Mouse (Mus musculus) midbrain, embryonic 16.5 days (tissue): ENCODE measurements around the gene Casc3. TPM values are rescaled to one million over a fixed set of nuclear protein-coding genes. Genes with fewer than 3 reads are reported as not detected.

ENCODE experiments used
- ATAC-seq: fragments of 200-750 bp; cut with Nextera tagmentation; 2 replicates; pipeline ENCODE4 v1.8.0; 2017; ENCODE audit warnings: moderate TSS enrichment
- H3K27ac ChIP-seq: fragments of 300-500 bp; sonication (generic); 2 replicates; pipeline ENCODE4 v1.5.1; 2014; ENCODE audit warnings: mild to moderate bottlenecking, low read length, mixed read lengths
- H3K27me3 ChIP-seq: fragments of 300-500 bp; sonication (generic); 2 replicates; pipeline ENCODE4 v1.6.1; 2014; ENCODE audit warnings: low read depth, low read length, mixed read lengths; ENCODE audit not compliant: control insufficient read depth, insufficient read depth
- H3K36me3 ChIP-seq: fragments of 300-500 bp; sonication (generic); 2 replicates; pipeline ENCODE4 v1.6.1; 2014; ENCODE audit warnings: mild to moderate bottlenecking, low read length, moderate library complexity, mixed read lengths; ENCODE audit not compliant: control insufficient read depth, insufficient read depth
- H3K4me1 ChIP-seq: fragments of 300-500 bp; sonication (generic); 2 replicates; pipeline ENCODE4 v1.6.1; 2014; ENCODE audit warnings: mild to moderate bottlenecking, low read length, mixed read lengths; ENCODE audit not compliant: control insufficient read depth, insufficient read depth
- H3K4me2 ChIP-seq: fragments of 300-500 bp; sonication (generic); 2 replicates; pipeline ENCODE4 v1.6.1; 2014; ENCODE audit warnings: mild to moderate bottlenecking, low read length, mixed read lengths
- H3K4me3 ChIP-seq: fragments of 300-500 bp; sonication (generic); 2 replicates; pipeline ENCODE4 v1.5.1; 2014; ENCODE audit warnings: low read depth, mild to moderate bottlenecking, low read length, moderate library complexity, mixed read lengths
- H3K9ac ChIP-seq: fragments of 300-500 bp; sonication (generic); 2 replicates; pipeline ENCODE4 v1.6.1; 2014; ENCODE audit warnings: low read depth, low read length, mixed read lengths
- H3K9me3 ChIP-seq: fragments of 300-500 bp; sonication (generic); replicated peaks from 2 replicates; pipeline ENCODE4 v1.6.1; 2014; ENCODE audit warnings: mild to moderate bottlenecking, low read length, mixed read lengths; ENCODE audit not compliant: control insufficient read depth, poor library complexity, severe bottlenecking
- WGBS: fragments of 180-500 bp; shearing (Covaris S2); extraction: QIAGEN DNeasy Blood & Tissue Kit; methylation state at CpG from one replicate; pipeline ENCODE4 v1.1.7; 2014; 5-methylcytosine and 5-hydroxymethylcytosine counted together
- polyA plus RNA-seq: library from polyadenylated mRNA; unstranded; fragments of >200 nt; fragmentation: Nextera tagmentation; extraction: Ambion mirVana; gene quantifications from 2 replicates; pipeline ENCODE4 v1.2.1, GENCODE M21; 2015

Casc3 gene
- polyA plus RNA-seq, 1 experiment from 2014 or later, result 47.0 TPM

DNA sequence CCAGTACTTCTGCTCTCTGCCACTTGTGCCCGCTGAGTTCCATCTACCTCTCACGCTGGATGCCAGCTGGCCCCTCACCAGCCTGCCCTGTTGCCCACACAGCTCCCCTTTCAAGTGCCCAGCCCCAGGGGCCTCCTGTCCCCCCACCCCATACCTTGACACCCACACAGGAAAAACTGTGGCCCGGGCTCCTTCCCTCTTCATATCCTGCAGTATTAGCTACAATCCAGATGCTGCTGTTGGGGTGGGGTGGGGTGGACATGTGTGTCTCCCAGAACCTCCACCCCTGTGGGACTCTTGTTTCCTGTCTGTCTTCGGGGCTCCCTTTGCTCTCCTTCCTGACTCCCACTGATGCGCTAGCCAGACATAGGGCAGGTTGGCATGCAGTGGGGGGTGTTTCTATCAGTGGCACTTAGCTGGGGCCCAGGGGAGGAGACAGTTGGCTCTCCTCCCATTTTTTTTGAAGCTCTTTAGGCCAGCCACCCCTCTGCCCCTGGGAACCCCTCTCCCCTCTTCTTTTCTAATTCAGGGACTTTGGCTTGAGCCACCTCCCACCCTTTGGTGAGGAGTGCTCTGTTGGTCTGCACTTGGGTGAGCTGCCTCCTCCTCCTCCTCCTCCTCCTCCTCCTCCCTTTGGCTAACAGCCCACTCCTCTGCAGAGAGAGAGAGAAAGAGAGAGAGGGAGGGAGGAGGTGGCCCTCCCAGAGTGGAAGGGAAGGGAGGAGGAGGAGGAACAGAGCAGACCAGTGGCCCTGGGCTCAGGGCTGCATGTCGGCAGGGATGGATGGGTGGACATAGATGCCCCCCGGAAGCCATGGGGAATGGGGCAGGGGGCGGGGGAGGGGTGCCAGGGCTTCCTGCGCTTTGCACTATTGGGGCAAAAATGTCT lies 39.0 kb upstream of the Casc3 start:
- Histone ChIP-seq H3K4me3 (no peak overlapping the region), H3K4me2 (no peak overlapping the region), H3K9ac (peak overlapping the region; percentile 20; the same call in 1 of the 2 replicates), H3K27ac (peak overlapping the region; percentile 49), H3K9me3 (no peaks in the 10 kb centered on the region), H3K4me1 (peaks cover 35% of the 10 kb centered on the region), H3K36me3 (peaks cover 50% of the 10 kb centered on the region), H3K27me3 (no peaks in the 10 kb centered on the region)
- 33% methylated on average over 7 of the region's 9 CpGs for WGBS
- no peak for ATAC-seq

DNA sequence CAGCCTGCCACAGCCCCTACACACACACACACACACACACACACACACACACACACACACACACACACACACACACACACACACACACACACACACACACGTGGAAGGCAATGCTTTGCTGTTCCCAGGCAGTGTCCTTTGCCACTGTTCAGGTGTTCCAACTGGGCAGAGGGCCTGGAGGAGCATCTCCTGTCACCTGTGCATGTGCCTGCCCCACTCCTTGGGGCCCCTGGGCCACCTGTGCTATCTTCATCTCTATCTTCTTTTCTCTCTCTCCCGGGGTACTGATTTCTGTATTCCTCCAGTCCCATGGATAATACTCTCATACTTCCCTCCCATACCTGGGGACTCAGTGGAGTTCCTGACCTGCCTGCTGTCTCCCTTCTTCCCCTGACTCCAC lies 38.4 kb upstream of the Casc3 start:
- WGBS, result 26% methylated on average over 2 of the region's 2 CpGs
- Histone ChIP-seq H3K27me3 (no peaks in the 10 kb centered on the region), H3K36me3 (peaks cover 50% of the 10 kb centered on the region), H3K9ac (no peak overlapping the region; the same call in 1 of the 2 replicates), H3K4me3 (no peak overlapping the region), H3K27ac (peak overlapping the region; percentile 47; the same call in 1 of the 2 replicates), H3K9me3 (no peaks in the 10 kb centered on the region), H3K4me1 (peaks cover 35% of the 10 kb centered on the region), H3K4me2 (no peak overlapping the region)
- no peak for ATAC-seq

DNA sequence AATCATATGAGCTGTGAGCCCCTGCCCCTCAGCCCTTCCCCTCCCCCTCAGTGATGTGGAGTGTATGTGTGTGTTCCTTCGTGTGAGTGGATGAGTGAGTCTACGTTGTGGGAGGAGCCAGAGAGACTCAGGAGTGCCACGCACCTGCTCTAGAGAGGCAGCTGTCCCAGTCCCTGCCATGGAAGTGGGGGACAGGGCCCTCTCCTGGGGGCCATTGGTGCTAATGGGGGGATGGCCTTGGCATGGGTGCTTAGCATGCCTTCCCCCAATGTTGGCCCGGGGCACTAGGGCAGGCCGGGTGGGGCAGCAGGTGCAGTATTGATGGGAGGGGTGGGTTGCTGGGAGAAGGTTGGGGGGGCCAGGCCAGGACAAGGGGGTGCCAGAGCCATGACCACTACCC lies 37.9 kb upstream of the Casc3 start:
- Histone ChIP-seq H3K9me3 (no peaks in the 10 kb centered on the region), H3K4me1 (peaks cover 35% of the 10 kb centered on the region), H3K27me3 (no peaks in the 10 kb centered on the region), H3K4me3 (no peak overlapping the region), H3K4me2 (no peak overlapping the region), H3K27ac (peak overlapping the region; percentile 47; the same call in 1 of the 2 replicates), H3K36me3 (peaks cover 45% of the 10 kb centered on the region), H3K9ac (peak overlapping the region; percentile 30; the same call in 1 of the 2 replicates)
- ATAC-seq, result 0 out of 2 replicates have a peak, but pooled peaks have one; percentile 15
- 37% methylated on average over 5 of the region's 5 CpGs for WGBS

DNA sequence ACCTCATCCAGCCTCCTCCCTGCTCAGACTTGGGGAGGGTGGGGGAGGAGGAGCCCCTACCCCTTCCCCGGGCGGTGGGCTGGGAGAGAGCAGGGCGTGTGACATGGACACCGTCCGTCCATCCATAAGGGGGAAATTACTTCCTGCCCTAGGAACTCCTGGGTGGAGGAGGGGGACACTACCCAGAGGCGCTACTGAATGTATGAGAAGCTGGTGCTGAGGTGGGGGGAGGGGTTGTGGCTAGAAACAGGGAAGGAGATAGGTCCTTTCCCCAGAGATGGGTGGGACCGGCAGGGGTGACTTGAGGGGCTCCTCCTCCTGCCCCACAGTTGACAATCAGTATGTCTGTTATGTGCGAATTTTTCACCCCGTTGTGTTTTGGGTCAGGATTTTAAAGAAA lies 37.4 kb upstream of the Casc3 start:
- Histone ChIP-seq H3K36me3 (peaks cover 41% of the 10 kb centered on the region), H3K27ac (peak overlapping the region; percentile 28; the same call in 1 of the 2 replicates), H3K27me3 (no peaks in the 10 kb centered on the region), H3K4me1 (peaks cover 35% of the 10 kb centered on the region), H3K9ac (peak overlapping the region; percentile 38; the same call in 1 of the 2 replicates), H3K4me2 (no peak overlapping the region), H3K4me3 (no peak overlapping the region), H3K9me3 (no peaks in the 10 kb centered on the region)
- ATAC-seq, result no peak; the same call in 1 of the 2 replicates
- WGBS, result 20% methylated on average over 9 of the region's 9 CpGs

DNA sequence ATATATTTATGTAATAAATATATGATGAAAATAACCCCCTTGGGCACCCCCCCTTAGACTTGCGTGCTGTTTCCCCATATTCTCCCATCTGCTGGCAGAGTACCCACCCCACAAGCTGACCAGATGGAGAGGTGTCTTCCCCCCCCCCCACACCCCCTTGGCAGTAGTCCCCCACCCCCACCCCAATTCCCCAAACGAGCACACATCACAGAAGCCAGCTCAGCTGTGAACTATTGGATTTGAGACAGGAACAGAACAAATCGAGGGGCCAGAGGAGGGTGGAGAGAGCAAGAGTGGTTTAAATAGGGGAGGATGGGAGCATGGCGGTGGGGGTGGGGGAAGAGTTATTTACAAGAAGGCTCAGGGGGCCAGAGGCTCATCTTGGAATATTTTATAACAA lies 37.0 kb upstream of the Casc3 start:
- 9% methylated on average over 4 of the region's 4 CpGs for WGBS
- Histone ChIP-seq H3K4me3 (no peak overlapping the region), H3K4me1 (peaks cover 37% of the 10 kb centered on the region), H3K36me3 (peaks cover 40% of the 10 kb centered on the region), H3K9me3 (no peaks in the 10 kb centered on the region), H3K9ac (no peak overlapping the region), H3K4me2 (peak overlapping the region; percentile 28), H3K27ac (peak overlapping the region; percentile 74), H3K27me3 (no peaks in the 10 kb centered on the region)
- no peak for ATAC-seq

DNA sequence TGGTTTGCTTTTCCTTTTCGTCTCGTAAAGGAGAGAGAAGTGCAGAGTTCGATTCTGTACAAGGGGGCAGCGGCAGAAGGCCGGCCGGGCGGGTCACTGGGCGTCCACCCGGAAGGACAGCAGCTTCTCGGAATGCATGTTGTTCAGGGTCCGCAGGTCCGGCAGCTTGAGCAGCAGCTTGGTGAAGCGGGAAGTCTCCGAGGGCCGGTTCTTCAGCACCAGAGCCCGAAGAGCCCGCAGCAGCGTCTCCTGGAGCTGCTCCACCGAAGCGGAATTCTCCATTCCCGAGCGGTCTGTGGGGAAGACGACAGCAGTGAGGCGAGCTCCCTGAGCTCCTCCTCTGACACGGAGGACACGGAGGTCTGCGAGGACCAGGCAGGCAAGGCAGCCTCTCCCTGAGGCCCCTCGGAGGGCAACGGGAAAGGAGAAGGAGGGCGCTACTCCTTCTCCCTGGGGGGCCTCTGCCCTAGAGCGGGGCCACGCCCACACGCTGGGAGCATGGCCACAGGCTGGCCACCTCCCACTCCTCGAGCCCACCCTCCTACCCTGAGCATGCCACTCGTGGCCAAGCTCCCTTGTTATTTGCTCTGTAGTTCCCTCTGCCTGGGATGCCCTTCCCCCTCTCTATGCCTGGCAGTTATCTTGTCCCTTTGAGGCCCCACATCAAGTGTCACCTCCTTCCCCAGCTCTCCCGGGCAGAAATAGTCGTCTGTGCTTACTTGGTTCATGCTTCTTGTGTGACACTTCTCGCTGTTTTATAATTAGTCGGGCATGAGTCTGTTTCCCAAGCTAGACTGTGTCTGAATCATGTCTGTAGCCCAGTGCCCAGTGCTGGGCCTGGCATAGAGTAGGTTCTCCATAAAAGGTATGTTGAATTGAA lies 36.3 kb upstream of the Casc3 start:
- WGBS, result 23% methylated on average over 30 of the region's 39 CpGs
- Histone ChIP-seq H3K4me1 (peaks cover 43% of the 10 kb centered on the region), H3K9me3 (no peaks in the 10 kb centered on the region), H3K27me3 (no peaks in the 10 kb centered on the region), H3K36me3 (peaks cover 33% of the 10 kb centered on the region), H3K4me3 (no peak overlapping the region; the same call in 1 of the 2 replicates), H3K4me2 (peak overlapping the region; percentile 28), H3K9ac (peak overlapping the region; percentile 30; the same call in 1 of the 2 replicates), H3K27ac (peak overlapping the region; percentile 74)
- no peak for ATAC-seq

DNA sequence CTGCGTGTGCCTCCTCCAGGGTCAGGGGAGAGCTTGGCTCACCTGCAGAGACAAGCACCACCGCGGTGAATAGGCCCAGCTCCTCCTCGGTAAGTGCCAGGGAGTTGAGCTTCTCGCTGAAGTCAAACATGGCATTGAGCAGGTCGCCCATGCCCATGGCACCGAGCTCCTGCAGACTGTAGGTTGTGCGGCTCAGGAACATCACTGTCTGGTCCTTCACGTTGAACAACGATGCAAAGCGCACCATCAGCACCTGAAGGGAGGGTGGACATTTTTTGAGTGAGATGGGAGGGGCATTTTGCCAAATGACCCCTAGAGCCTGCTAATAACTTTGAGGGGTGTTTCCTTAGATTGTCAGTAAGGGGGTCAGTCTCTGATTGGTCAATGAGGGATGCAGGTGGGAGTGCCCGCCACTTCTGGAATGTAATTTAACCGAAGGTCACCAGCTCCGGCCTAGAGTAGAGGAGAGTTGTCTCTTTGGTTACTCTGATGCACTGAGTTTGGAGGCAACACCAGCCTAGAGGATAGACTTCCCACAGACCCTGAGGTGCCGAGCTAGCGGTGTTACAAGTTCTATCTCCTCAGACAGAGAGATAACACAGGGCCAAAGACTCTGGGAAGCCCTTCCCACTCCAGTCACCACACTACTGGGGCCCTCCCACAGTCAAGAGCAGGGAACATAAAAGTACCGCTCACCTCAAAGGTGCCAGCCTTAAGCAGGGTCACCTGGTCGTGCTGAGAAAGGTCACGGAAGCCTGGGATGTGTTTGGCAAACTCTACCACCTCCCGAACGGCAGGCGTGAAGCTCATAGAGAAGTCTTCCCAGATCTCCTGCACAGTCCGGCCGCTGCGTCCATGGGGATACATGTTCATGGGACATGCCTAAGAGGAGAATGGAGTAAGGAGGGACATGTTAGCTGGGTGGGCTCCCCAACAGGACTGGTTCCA lies 35.4 kb upstream of the Casc3 start:
- Histone ChIP-seq H3K4me2 (no peak overlapping the region), H3K4me1 (peaks cover 53% of the 10 kb centered on the region), H3K9ac (no peak overlapping the region), H3K36me3 (peaks cover 28% of the 10 kb centered on the region), H3K9me3 (no peaks in the 10 kb centered on the region), H3K4me3 (no peak overlapping the region), H3K27ac (peak overlapping the region; percentile 74; the same call in 1 of the 2 replicates), H3K27me3 (no peaks in the 10 kb centered on the region)
- no peak for ATAC-seq
- WGBS, result 91% methylated on average over 25 of the region's 25 CpGs
